Mouse (Mus musculus): ENCODE data around the gene Ankrd55. TPM values are rescaled to one million over a fixed set of nuclear protein-coding genes. Genes with fewer than 3 reads are reported as not detected.

Ankrd55 gene
- polyA plus RNA-seq, 1 experiment from 2014 or later, result 0.08 TPM

GRCm38 (mm10) chr13:112386494-112387075 lies 98.3 kb downstream of the Ankrd55 start:
- H3K27me3 ChIP-seq (ENCODE audit: control insufficient read depth, insufficient read depth, low read depth, low read length), result no peaks in the 10 kb centered on the region
- no peak overlapping the region for H3K27ac ChIP-seq (ENCODE audit: low read length)
- WGBS, result 46% methylated on average over 2 of the region's 2 CpGs
- no peaks in the 10 kb centered on the region for H3K9me3 ChIP-seq (ENCODE audit: control insufficient read depth, low read length)
- no peak overlapping the region for H3K4me3 ChIP-seq (ENCODE audit: low read length)
- no peaks in the 10 kb centered on the region for H3K36me3 ChIP-seq (ENCODE audit: control insufficient read depth, insufficient read depth, low read length)
- H3K9ac ChIP-seq (ENCODE audit: low read length), result no peak overlapping the region
- ATAC-seq (ENCODE audit: low read depth), result no peak
- H3K4me1 ChIP-seq (replicated peaks; ENCODE audit: control insufficient read depth, insufficient read depth, low read length), result peaks cover 9% of the 10 kb centered on the region; the same call in 1 of the 2 replicates
- no peak overlapping the region for H3K4me2 ChIP-seq (ENCODE audit: low read depth, low read length)

GRCm38 (mm10) chr13:112387279-112387678 lies 99.0 kb downstream of the Ankrd55 start:
- WGBS, result 85% methylated on average over 5 of the region's 5 CpGs
- H3K9ac ChIP-seq (ENCODE audit: low read length), result no peak overlapping the region
- no peak overlapping the region for H3K4me2 ChIP-seq (ENCODE audit: low read depth, low read length)
- H3K36me3 ChIP-seq (ENCODE audit: control insufficient read depth, insufficient read depth, low read length), result no peaks in the 10 kb centered on the region
- peaks cover 9% of the 10 kb centered on the region; the same call in 1 of the 2 replicates for H3K4me1 ChIP-seq (replicated peaks; ENCODE audit: control insufficient read depth, insufficient read depth, low read length)
- H3K4me3 ChIP-seq (ENCODE audit: low read length), result no peak overlapping the region
- H3K9me3 ChIP-seq (ENCODE audit: control insufficient read depth, low read length), result no peaks in the 10 kb centered on the region
- ATAC-seq (ENCODE audit: low read depth), result no peak
- H3K27me3 ChIP-seq (ENCODE audit: control insufficient read depth, insufficient read depth, low read depth, low read length), result no peaks in the 10 kb centered on the region
- H3K27ac ChIP-seq (ENCODE audit: low read length), result no peak overlapping the region

- Histone ChIP-seq H3K9me3 (ENCODE audit: control insufficient read depth, low read length) (no peaks in the 10 kb centered on the region), H3K4me3 (ENCODE audit: low read length) (no peak overlapping the region), H3K4me2 (ENCODE audit: low read depth, low read length) (no peak overlapping the region), H3K9ac (ENCODE audit: low read length) (no peak overlapping the region), H3K4me1 (replicated peaks; ENCODE audit: control insufficient read depth, insufficient read depth, low read length) (peaks cover 2% of the 10 kb centered on the region; the same call in 1 of the 2 replicates), H3K27ac (ENCODE audit: low read length) (no peak overlapping the region), H3K36me3 (ENCODE audit: control insufficient read depth, insufficient read depth, low read length) (no peaks in the 10 kb centered on the region), H3K27me3 (ENCODE audit: control insufficient read depth, insufficient read depth, low read depth, low read length) (no peaks in the 10 kb centered on the region)
- 71% methylated on average over 3 of the region's 3 CpGs for WGBS
- ATAC-seq (ENCODE audit: low read depth), result no peak
Measured at GRCm38 (mm10) chr13:112388176-112388575, 99.9 kb downstream of the Ankrd55 start.

- Histone ChIP-seq H3K9me3 (ENCODE audit: control insufficient read depth, low read length) (no peaks in the 10 kb centered on the region), H3K9ac (ENCODE audit: low read length) (no peak overlapping the region), H3K4me2 (ENCODE audit: low read depth, low read length) (no peak overlapping the region), H3K4me1 (replicated peaks; ENCODE audit: control insufficient read depth, insufficient read depth, low read length) (no peaks in the 10 kb centered on the region), H3K27ac (ENCODE audit: low read length) (no peak overlapping the region), H3K4me3 (ENCODE audit: low read length) (no peak overlapping the region), H3K36me3 (ENCODE audit: control insufficient read depth, insufficient read depth, low read length) (no peaks in the 10 kb centered on the region), H3K27me3 (ENCODE audit: control insufficient read depth, insufficient read depth, low read depth, low read length) (no peaks in the 10 kb centered on the region)
- no peak for ATAC-seq (ENCODE audit: low read depth)
- 83% methylated on average over 1 of the region's 1 CpGs for WGBS
Measured at GRCm38 (mm10) chr13:112390206-112390605, 102.0 kb downstream of the Ankrd55 start.

- Histone ChIP-seq H3K4me2 (ENCODE audit: low read depth, low read length) (no peak overlapping the region), H3K27ac (ENCODE audit: low read length) (no peak overlapping the region), H3K4me1 (replicated peaks; ENCODE audit: control insufficient read depth, insufficient read depth, low read length) (no peaks in the 10 kb centered on the region), H3K4me3 (ENCODE audit: low read length) (no peak overlapping the region), H3K9ac (ENCODE audit: low read length) (no peak overlapping the region), H3K27me3 (ENCODE audit: control insufficient read depth, insufficient read depth, low read depth, low read length) (no peaks in the 10 kb centered on the region), H3K9me3 (ENCODE audit: control insufficient read depth, low read length) (no peaks in the 10 kb centered on the region), H3K36me3 (ENCODE audit: control insufficient read depth, insufficient read depth, low read length) (no peaks in the 10 kb centered on the region)
- 61% methylated on average over 3 of the region's 3 CpGs for WGBS
- no peak for ATAC-seq (ENCODE audit: low read depth)
Measured at GRCm38 (mm10) chr13:112391354-112391753, 103.1 kb downstream of the Ankrd55 start.

GRCm38 (mm10) chr13:112393356-112393755 lies 105.1 kb downstream of the Ankrd55 start:
- no peak for ATAC-seq (ENCODE audit: low read depth)
- no peak overlapping the region for H3K4me2 ChIP-seq (ENCODE audit: low read depth, low read length)

GRCm38 (mm10) chr13:112394271-112394670 lies 106.0 kb downstream of the Ankrd55 start:
- Histone ChIP-seq H3K9me3 (ENCODE audit: control insufficient read depth, low read length) (no peaks in the 10 kb centered on the region), H3K4me2 (ENCODE audit: low read depth, low read length) (no peak overlapping the region), H3K27me3 (ENCODE audit: control insufficient read depth, insufficient read depth, low read depth, low read length) (no peaks in the 10 kb centered on the region), H3K4me3 (ENCODE audit: low read length) (no peak overlapping the region), H3K9ac (ENCODE audit: low read length) (no peak overlapping the region), H3K36me3 (ENCODE audit: control insufficient read depth, insufficient read depth, low read length) (no peaks in the 10 kb centered on the region), H3K4me1 (replicated peaks; ENCODE audit: control insufficient read depth, insufficient read depth, low read length) (no peaks in the 10 kb centered on the region), H3K27ac (ENCODE audit: low read length) (no peak overlapping the region)
- ATAC-seq (ENCODE audit: low read depth), result no peak
- WGBS, result 68% methylated on average over 9 of the region's 9 CpGs

More at GRCm38 (mm10) chr13:112393356-112393755, 105.1 kb downstream of the Ankrd55 start:
- Histone ChIP-seq H3K27ac (ENCODE audit: low read length) (no peak overlapping the region), H3K4me3 (ENCODE audit: low read length) (no peak overlapping the region), H3K4me1 (replicated peaks; ENCODE audit: control insufficient read depth, insufficient read depth, low read length) (no peaks in the 10 kb centered on the region), H3K9ac (ENCODE audit: low read length) (no peak overlapping the region), H3K36me3 (ENCODE audit: control insufficient read depth, insufficient read depth, low read length) (no peaks in the 10 kb centered on the region), H3K27me3 (ENCODE audit: control insufficient read depth, insufficient read depth, low read depth, low read length) (no peaks in the 10 kb centered on the region), H3K9me3 (ENCODE audit: control insufficient read depth, low read length) (no peaks in the 10 kb centered on the region)
- WGBS, result 84% methylated on average over 2 of the region's 2 CpGs

- Histone ChIP-seq H3K27ac (ENCODE audit: low read length) (no peak overlapping the region), H3K4me1 (replicated peaks; ENCODE audit: control insufficient read depth, insufficient read depth, low read length) (peaks cover 3% of the 10 kb centered on the region), H3K9me3 (ENCODE audit: control insufficient read depth, low read length) (no peaks in the 10 kb centered on the region), H3K9ac (ENCODE audit: low read length) (no peak overlapping the region), H3K4me2 (ENCODE audit: low read depth, low read length) (no peak overlapping the region), H3K36me3 (ENCODE audit: control insufficient read depth, insufficient read depth, low read length) (no peaks in the 10 kb centered on the region), H3K27me3 (ENCODE audit: control insufficient read depth, insufficient read depth, low read depth, low read length) (no peaks in the 10 kb centered on the region), H3K4me3 (ENCODE audit: low read length) (no peak overlapping the region)
- ATAC-seq (ENCODE audit: low read depth), result no peak
- WGBS, result 64% methylated on average over 3 of the region's 3 CpGs
Measured at GRCm38 (mm10) chr13:112404723-112405122, 116.5 kb downstream of the Ankrd55 start.

- Histone ChIP-seq H3K4me1 (replicated peaks; ENCODE audit: control insufficient read depth, insufficient read depth, low read length) (peaks cover 3% of the 10 kb centered on the region), H3K9me3 (ENCODE audit: control insufficient read depth, low read length) (no peaks in the 10 kb centered on the region), H3K36me3 (ENCODE audit: control insufficient read depth, insufficient read depth, low read length) (no peaks in the 10 kb centered on the region), H3K4me2 (ENCODE audit: low read depth, low read length) (no peak overlapping the region), H3K27me3 (ENCODE audit: control insufficient read depth, insufficient read depth, low read depth, low read length) (no peaks in the 10 kb centered on the region), H3K4me3 (ENCODE audit: low read length) (no peak overlapping the region), H3K27ac (ENCODE audit: low read length) (no peak overlapping the region), H3K9ac (ENCODE audit: low read length) (no peak overlapping the region)
- ATAC-seq (ENCODE audit: low read depth), result no peak
- 43% methylated on average over 1 of the region's 1 CpGs for WGBS
Measured at GRCm38 (mm10) chr13:112405184-112405583, 116.9 kb downstream of the Ankrd55 start.

- 71% methylated on average over 2 of the region's 2 CpGs for WGBS
- H3K9me3 ChIP-seq (ENCODE audit: control insufficient read depth, low read length), result no peaks in the 10 kb centered on the region
- no peak overlapping the region for H3K27ac ChIP-seq (ENCODE audit: low read length)
- H3K27me3 ChIP-seq (ENCODE audit: control insufficient read depth, insufficient read depth, low read depth, low read length), result no peaks in the 10 kb centered on the region
- no peak for ATAC-seq (ENCODE audit: low read depth)
- H3K9ac ChIP-seq (ENCODE audit: low read length), result no peak overlapping the region
- H3K4me2 ChIP-seq (ENCODE audit: low read depth, low read length), result no peak overlapping the region
- H3K4me1 ChIP-seq (replicated peaks; ENCODE audit: control insufficient read depth, insufficient read depth, low read length), result peaks cover 5% of the 10 kb centered on the region
- H3K4me3 ChIP-seq (ENCODE audit: low read length), result no peak overlapping the region
- H3K36me3 ChIP-seq (ENCODE audit: control insufficient read depth, insufficient read depth, low read length), result no peaks in the 10 kb centered on the region
Measured at GRCm38 (mm10) chr13:112406618-112407017, 118.4 kb downstream of the Ankrd55 start.

Measured in lung, embryonic 16.5 days (tissue).